Mouse (Mus musculus): ENCODE results near the gene Ptprt. TPM values are rescaled to one million over a fixed set of nuclear protein-coding genes. Genes with fewer than 3 reads are reported as not detected.

Gene Ptprt
- polyA plus RNA-seq, 1 experiment: 1.1 TPM

DNA sequence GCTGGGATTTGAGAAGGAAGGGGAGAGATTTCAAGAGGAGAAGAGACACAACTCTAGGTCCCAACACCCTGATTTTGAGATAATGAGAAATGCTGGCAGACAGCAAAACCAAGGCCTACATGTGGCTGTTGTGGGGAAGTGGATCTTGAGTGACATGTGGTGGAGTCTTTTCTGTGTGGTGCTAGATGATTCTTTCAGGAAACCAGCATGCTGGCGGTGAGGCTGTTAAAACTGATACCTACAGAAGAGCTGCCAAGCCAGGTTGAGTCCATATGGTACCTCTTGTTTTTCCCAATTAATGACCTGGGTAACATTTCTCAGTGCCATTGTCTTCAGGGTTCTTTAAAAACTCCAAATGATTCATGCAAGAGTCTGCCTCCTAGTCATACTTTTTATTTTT lies 531.1 kb downstream of the Ptprt start:
- Histone ChIP-seq H3K36me3 (ENCODE audit: control insufficient read depth, insufficient read depth, low read length) (no peaks in the 10 kb centered on the region), H3K27me3 (ENCODE audit: control insufficient read depth, insufficient read depth, low read length) (no peaks in the 10 kb centered on the region), H3K4me3 (ENCODE audit: control insufficient read depth, insufficient read depth, low read length) (no peak overlapping the region), H3K4me1 (replicated peaks; ENCODE audit: control insufficient read depth, insufficient read depth, low read length) (no peaks in the 10 kb centered on the region), H3K27ac (ENCODE audit: control insufficient read depth, insufficient read depth, low read length) (no peak overlapping the region)
- TF ChIP-seq CTCF (IDR thresholded peaks at IDR 0.05; ENCODE audit: borderline replicate concordance, control insufficient read depth, extremely low read depth, insufficient read depth, low read length, poor library complexity) (no peak), POLR2A (IDR thresholded peaks at IDR 0.05; ENCODE audit: control insufficient read depth, extremely low read depth, insufficient read depth, low read length, poor library complexity) (no peak)
- no peak for DNase-seq
- 100% methylated on average over 1 of the region's 1 CpGs for WGBS

DNA sequence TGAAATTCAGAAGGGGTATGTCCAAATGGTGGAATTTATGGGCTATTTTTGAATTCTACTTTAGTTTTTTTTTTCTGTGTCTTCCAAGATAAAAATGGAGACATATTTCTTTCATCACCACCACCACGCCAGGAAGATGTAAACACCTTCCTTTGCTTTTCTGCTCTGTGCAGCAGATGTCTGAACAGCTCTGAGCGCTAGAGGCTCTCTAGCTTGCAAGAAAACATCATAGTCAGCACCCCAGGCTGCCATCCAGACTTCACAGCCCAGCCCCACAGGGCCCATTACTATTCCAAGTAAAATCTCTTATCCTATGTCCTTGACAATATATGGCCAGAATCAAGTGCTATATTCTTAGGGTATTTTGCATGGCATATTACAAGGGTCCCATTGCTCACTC lies 542.9 kb downstream of the Ptprt start:
- WGBS: 74% methylated on average over 2 of the region's 2 CpGs
- no peak for DNase-seq
- no peak for TF ChIP-seq CTCF (IDR thresholded peaks at IDR 0.05; ENCODE audit: borderline replicate concordance, control insufficient read depth, extremely low read depth, insufficient read depth, low read length, poor library complexity)
- TF ChIP-seq POLR2A (IDR thresholded peaks at IDR 0.05; ENCODE audit: control insufficient read depth, extremely low read depth, insufficient read depth, low read length, poor library complexity): no peak
- Histone ChIP-seq H3K4me3 (ENCODE audit: control insufficient read depth, insufficient read depth, low read length) (no peak overlapping the region), H3K27me3 (ENCODE audit: control insufficient read depth, insufficient read depth, low read length) (no peaks in the 10 kb centered on the region), H3K36me3 (ENCODE audit: control insufficient read depth, insufficient read depth, low read length) (no peaks in the 10 kb centered on the region), H3K27ac (ENCODE audit: control insufficient read depth, insufficient read depth, low read length) (no peak overlapping the region), H3K4me1 (replicated peaks; ENCODE audit: control insufficient read depth, insufficient read depth, low read length) (no peaks in the 10 kb centered on the region)

DNA sequence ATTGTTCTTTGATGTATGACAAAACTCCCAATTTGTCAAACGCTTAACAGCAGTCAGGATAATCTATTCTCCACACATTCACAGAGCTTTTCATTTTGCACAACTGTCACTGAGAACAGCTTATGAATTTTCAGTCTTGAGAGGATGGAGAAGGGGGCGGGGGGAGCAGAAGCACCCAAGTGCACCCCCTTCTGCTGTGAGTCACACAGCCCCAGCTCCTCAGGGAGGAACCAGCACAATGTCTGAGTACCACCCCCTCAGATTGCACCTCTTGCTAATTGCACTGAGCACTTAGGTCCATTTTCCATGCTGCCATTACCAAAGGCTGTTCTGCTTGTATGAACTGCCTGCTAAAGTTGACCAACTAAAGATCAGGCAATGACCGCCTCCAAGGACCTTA lies 578.6 kb downstream of the Ptprt start:
- DNase-seq: no peak
- H3K4me1 ChIP-seq (replicated peaks; ENCODE audit: control insufficient read depth, insufficient read depth, low read length): no peaks in the 10 kb centered on the region
- H3K36me3 ChIP-seq (ENCODE audit: control insufficient read depth, insufficient read depth, low read length): no peaks in the 10 kb centered on the region
- H3K27ac ChIP-seq (ENCODE audit: control insufficient read depth, insufficient read depth, low read length): no peak overlapping the region
- H3K27me3 ChIP-seq (ENCODE audit: control insufficient read depth, insufficient read depth, low read length): no peaks in the 10 kb centered on the region
- WGBS: 90% methylated on average over 3 of the region's 3 CpGs
- no peak overlapping the region for H3K4me3 ChIP-seq (ENCODE audit: control insufficient read depth, insufficient read depth, low read length)
- no peak for TF ChIP-seq POLR2A (IDR thresholded peaks at IDR 0.05; ENCODE audit: control insufficient read depth, extremely low read depth, insufficient read depth, low read length, poor library complexity)
- TF ChIP-seq CTCF (IDR thresholded peaks at IDR 0.05; ENCODE audit: borderline replicate concordance, control insufficient read depth, extremely low read depth, insufficient read depth, low read length, poor library complexity): no peak

DNA sequence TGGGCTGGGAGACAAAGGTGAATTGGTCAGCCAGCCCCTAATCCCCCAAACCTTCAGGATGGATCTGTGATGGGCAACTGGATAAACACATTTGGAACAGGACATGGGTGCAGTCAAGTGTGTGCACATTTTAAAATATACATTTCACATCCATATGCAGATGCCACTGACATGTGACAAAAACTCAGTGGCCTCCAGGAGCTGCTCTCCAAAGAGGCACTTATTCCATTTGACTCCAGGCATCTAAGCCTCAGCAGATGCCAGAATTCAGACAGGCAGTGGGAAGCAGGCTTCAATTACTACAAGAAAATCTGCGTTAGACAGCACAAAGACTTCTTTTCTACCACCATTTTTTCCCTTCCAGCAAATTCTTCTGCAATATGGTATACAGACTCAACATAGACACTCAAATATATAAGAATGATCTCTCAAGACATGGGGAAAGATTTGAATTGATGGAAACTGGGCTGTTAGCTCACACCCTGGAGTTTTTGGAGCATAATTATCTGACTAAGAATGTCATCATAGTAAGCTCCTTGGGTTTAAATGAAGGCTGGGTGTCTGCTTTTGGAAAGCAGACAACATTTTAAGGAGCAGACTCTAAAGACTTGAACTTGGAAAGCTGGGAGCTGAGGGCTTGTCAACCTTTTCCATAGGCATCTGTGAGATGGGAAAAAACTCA lies 580.1 kb downstream of the Ptprt start:
- Histone ChIP-seq H3K4me3 (ENCODE audit: control insufficient read depth, insufficient read depth, low read length) (no peak overlapping the region), H3K36me3 (ENCODE audit: control insufficient read depth, insufficient read depth, low read length) (no peaks in the 10 kb centered on the region), H3K27me3 (ENCODE audit: control insufficient read depth, insufficient read depth, low read length) (no peaks in the 10 kb centered on the region), H3K27ac (ENCODE audit: control insufficient read depth, insufficient read depth, low read length) (no peak overlapping the region), H3K4me1 (replicated peaks; ENCODE audit: control insufficient read depth, insufficient read depth, low read length) (no peaks in the 10 kb centered on the region)
- WGBS: 76% methylated on average over 1 of the region's 1 CpGs
- DNase-seq: no peak
- TF ChIP-seq CTCF (IDR thresholded peaks at IDR 0.05; ENCODE audit: borderline replicate concordance, control insufficient read depth, extremely low read depth, insufficient read depth, low read length, poor library complexity) (no peak), POLR2A (IDR thresholded peaks at IDR 0.05; ENCODE audit: control insufficient read depth, extremely low read depth, insufficient read depth, low read length, poor library complexity) (no peak)

DNA sequence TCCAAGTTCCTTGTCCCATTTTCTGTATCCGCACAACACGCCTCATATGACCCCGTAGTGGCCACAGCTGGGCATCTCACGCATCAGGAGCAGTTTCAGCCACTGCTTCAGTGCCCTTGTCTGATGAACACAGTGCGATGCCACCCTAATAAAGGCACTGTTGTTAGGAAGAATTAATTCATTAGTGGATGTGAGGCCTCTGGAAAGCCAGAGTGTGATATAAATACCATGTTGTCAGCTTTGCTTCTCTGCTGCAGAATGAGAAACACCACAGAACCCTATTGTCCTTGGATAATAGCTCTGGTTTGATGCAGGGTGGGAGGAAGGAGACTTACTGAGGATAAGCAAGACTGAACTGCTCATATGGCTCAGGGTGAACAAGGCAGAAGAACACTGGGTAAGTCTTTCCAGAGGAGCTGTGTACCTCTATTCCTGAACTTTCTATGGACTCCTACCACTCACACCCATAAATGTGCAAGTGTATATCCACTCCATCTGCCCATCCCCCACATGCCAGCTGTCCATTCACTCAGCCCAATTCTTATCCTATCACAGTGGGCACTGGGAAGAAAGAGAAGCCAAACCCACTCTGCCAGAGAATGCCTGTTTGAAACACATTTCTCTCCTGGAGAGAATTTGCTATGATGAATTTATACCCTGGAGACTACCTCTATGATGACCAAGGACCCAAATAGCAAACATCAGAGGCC lies 582.2 kb downstream of the Ptprt start:
- Histone ChIP-seq H3K4me1 (replicated peaks; ENCODE audit: control insufficient read depth, insufficient read depth, low read length) (no peaks in the 10 kb centered on the region), H3K27me3 (ENCODE audit: control insufficient read depth, insufficient read depth, low read length) (no peaks in the 10 kb centered on the region), H3K4me3 (ENCODE audit: control insufficient read depth, insufficient read depth, low read length) (no peak overlapping the region), H3K36me3 (ENCODE audit: control insufficient read depth, insufficient read depth, low read length) (no peaks in the 10 kb centered on the region), H3K27ac (ENCODE audit: control insufficient read depth, insufficient read depth, low read length) (no peak overlapping the region)
- no peak for DNase-seq
- 93% methylated on average over 5 of the region's 5 CpGs for WGBS
- TF ChIP-seq CTCF (IDR thresholded peaks at IDR 0.05; ENCODE audit: borderline replicate concordance, control insufficient read depth, extremely low read depth, insufficient read depth, low read length, poor library complexity) (no peak), POLR2A (IDR thresholded peaks at IDR 0.05; ENCODE audit: control insufficient read depth, extremely low read depth, insufficient read depth, low read length, poor library complexity) (no peak)

DNA sequence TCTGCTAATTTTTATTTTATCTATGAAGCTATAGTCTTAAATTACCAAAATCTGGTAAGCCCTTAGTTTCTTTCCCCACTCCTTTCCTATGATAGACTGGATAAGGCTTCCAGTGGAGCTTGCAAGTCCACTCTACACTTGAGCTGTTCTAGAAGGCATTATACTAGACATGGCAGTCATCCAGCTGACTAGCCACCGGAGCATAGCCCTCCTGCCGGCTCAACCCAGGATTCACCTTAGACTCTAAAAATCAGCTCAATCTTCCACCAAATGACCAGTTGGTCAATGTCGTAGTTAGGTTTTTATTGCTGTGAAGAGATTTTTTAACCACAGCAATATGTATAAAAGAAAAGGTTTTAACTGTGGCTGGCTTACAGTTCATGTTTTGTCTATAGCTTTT lies 608.1 kb downstream of the Ptprt start:
- DNase-seq: no peak
- WGBS: 95% methylated on average over 3 of the region's 3 CpGs
- H3K36me3 ChIP-seq (ENCODE audit: control insufficient read depth, insufficient read depth, low read length): no peaks in the 10 kb centered on the region
- TF ChIP-seq CTCF (IDR thresholded peaks at IDR 0.05; ENCODE audit: borderline replicate concordance, control insufficient read depth, extremely low read depth, insufficient read depth, low read length, poor library complexity) (no peak), POLR2A (IDR thresholded peaks at IDR 0.05; ENCODE audit: control insufficient read depth, extremely low read depth, insufficient read depth, low read length, poor library complexity) (no peak)
- H3K27me3 ChIP-seq (ENCODE audit: control insufficient read depth, insufficient read depth, low read length): no peaks in the 10 kb centered on the region
- no peaks in the 10 kb centered on the region for H3K4me1 ChIP-seq (replicated peaks; ENCODE audit: control insufficient read depth, insufficient read depth, low read length)
- H3K27ac ChIP-seq (ENCODE audit: control insufficient read depth, insufficient read depth, low read length): no peak overlapping the region
- H3K4me3 ChIP-seq (ENCODE audit: control insufficient read depth, insufficient read depth, low read length): no peak overlapping the region
